Mouse (Mus musculus): ENCODE data around the gene Fbxo8. TPM values are rescaled to one million over a fixed set of nuclear protein-coding genes. Genes with fewer than 3 reads are reported as not detected.

Gene Fbxo8
- polyA plus RNA-seq, 1 experiment from 2014 or later: 43.3 TPM

- H3K27me3 ChIP-seq (replicated peaks): no peaks in the 10 kb centered on the region
- no peaks in the 10 kb centered on the region for H3K9me3 ChIP-seq (replicated peaks)
- ATAC-seq (ENCODE audit: low FRiP score): peak; percentile 98
- peak overlapping the region; percentile 63 for H3K4me3 ChIP-seq (replicated peaks)
- peaks cover 14% of the 10 kb centered on the region for H3K4me1 ChIP-seq
- H3K4me2 ChIP-seq: peak overlapping the region; percentile 71
- H3K9ac ChIP-seq (replicated peaks): peak overlapping the region; percentile 58
- peak overlapping the region; percentile 91 for H3K27ac ChIP-seq (replicated peaks)
- under 1% methylated on average over 28 of the region's 28 CpGs for WGBS
- H3K36me3 ChIP-seq: no peaks in the 10 kb centered on the region
Observed at GRCm38 (mm10) chr8:56551361-56551852, 517 bp downstream of the Fbxo8 start.

- peak overlapping the region; percentile 63 for H3K4me3 ChIP-seq (replicated peaks)
- H3K36me3 ChIP-seq: no peaks in the 10 kb centered on the region
- peak overlapping the region; percentile 91; the same call in 1 of the 2 replicates for H3K27ac ChIP-seq (replicated peaks)
- H3K4me1 ChIP-seq: peaks cover 14% of the 10 kb centered on the region
- WGBS: 32% methylated on average over 10 of the region's 10 CpGs
- no peaks in the 10 kb centered on the region for H3K27me3 ChIP-seq (replicated peaks)
- H3K4me2 ChIP-seq: peak overlapping the region; percentile 71
- peak overlapping the region; percentile 58 for H3K9ac ChIP-seq (replicated peaks)
- ATAC-seq (ENCODE audit: low FRiP score): no peak
- H3K9me3 ChIP-seq (replicated peaks): no peaks in the 10 kb centered on the region
Observed at GRCm38 (mm10) chr8:56552045-56552444, 1.2 kb downstream of the Fbxo8 start.

- 82% methylated on average over 5 of the region's 5 CpGs for WGBS
- Histone ChIP-seq H3K4me2 (0 out of 2 replicates have a peak overlapping the region, but pooled peaks have one; percentile 71), H3K36me3 (no peaks in the 10 kb centered on the region), H3K4me3 (replicated peaks) (no peak overlapping the region), H3K27me3 (replicated peaks) (no peaks in the 10 kb centered on the region), H3K9me3 (replicated peaks) (no peaks in the 10 kb centered on the region), H3K9ac (replicated peaks) (no peak overlapping the region), H3K27ac (replicated peaks) (no peak overlapping the region), H3K4me1 (peaks cover 14% of the 10 kb centered on the region)
- no peak for ATAC-seq (ENCODE audit: low FRiP score)
Observed at GRCm38 (mm10) chr8:56552551-56553103, 1.7 kb downstream of the Fbxo8 start.

- Histone ChIP-seq H3K27me3 (replicated peaks) (no peaks in the 10 kb centered on the region), H3K9me3 (replicated peaks) (no peaks in the 10 kb centered on the region), H3K36me3 (peaks cover 6% of the 10 kb centered on the region; the same call in 1 of the 2 replicates), H3K4me3 (replicated peaks) (no peak overlapping the region), H3K4me1 (no peaks in the 10 kb centered on the region), H3K9ac (replicated peaks) (no peak overlapping the region), H3K27ac (replicated peaks) (no peak overlapping the region), H3K4me2 (no peak overlapping the region)
- 83% methylated on average over 4 of the region's 4 CpGs for WGBS
- no peak for ATAC-seq (ENCODE audit: low FRiP score)
Observed at GRCm38 (mm10) chr8:56564399-56565047, 13.6 kb downstream of the Fbxo8 start.

GRCm38 (mm10) chr8:56566856-56567255, 16.0 kb downstream of the Fbxo8 start:
- H3K4me3 ChIP-seq (replicated peaks): no peak overlapping the region
- H3K27me3 ChIP-seq (replicated peaks): no peaks in the 10 kb centered on the region
- no peaks in the 10 kb centered on the region for H3K4me1 ChIP-seq
- H3K9ac ChIP-seq (replicated peaks): no peak overlapping the region
- H3K4me2 ChIP-seq: no peak overlapping the region
- H3K27ac ChIP-seq (replicated peaks): no peak overlapping the region
- H3K36me3 ChIP-seq: peaks cover 6% of the 10 kb centered on the region; the same call in 1 of the 2 replicates
- 96% methylated on average over 9 of the region's 9 CpGs for WGBS
- H3K9me3 ChIP-seq (replicated peaks): no peaks in the 10 kb centered on the region
- no peak for ATAC-seq (ENCODE audit: low FRiP score)

GRCm38 (mm10) chr8:56580918-56581317, 30.0 kb downstream of the Fbxo8 start:
- 96% methylated on average over 4 of the region's 4 CpGs for WGBS
- H3K9me3 ChIP-seq (replicated peaks): no peaks in the 10 kb centered on the region
- no peak for ATAC-seq (ENCODE audit: low FRiP score)
- H3K27me3 ChIP-seq (replicated peaks): no peaks in the 10 kb centered on the region
- H3K4me3 ChIP-seq (replicated peaks): no peak overlapping the region
- H3K9ac ChIP-seq (replicated peaks): no peak overlapping the region
- no peaks in the 10 kb centered on the region for H3K4me1 ChIP-seq
- no peak overlapping the region for H3K4me2 ChIP-seq
- H3K36me3 ChIP-seq: peaks cover under 1% of the 10 kb centered on the region; the same call in 1 of the 2 replicates
- no peak overlapping the region for H3K27ac ChIP-seq (replicated peaks)

GRCm38 (mm10) chr8:56582841-56583240, 32.0 kb downstream of the Fbxo8 start:
- ATAC-seq (ENCODE audit: low FRiP score): no peak
- Histone ChIP-seq H3K4me2 (no peak overlapping the region), H3K27me3 (replicated peaks) (no peaks in the 10 kb centered on the region), H3K9me3 (replicated peaks) (no peaks in the 10 kb centered on the region), H3K4me3 (replicated peaks) (no peak overlapping the region), H3K4me1 (no peaks in the 10 kb centered on the region), H3K9ac (replicated peaks) (no peak overlapping the region), H3K27ac (replicated peaks) (no peak overlapping the region), H3K36me3 (no peaks in the 10 kb centered on the region)

GRCm38 (mm10) chr8:56589004-56589403, 38.1 kb downstream of the Fbxo8 start:
- no peaks in the 10 kb centered on the region for H3K27me3 ChIP-seq (replicated peaks)
- ATAC-seq (ENCODE audit: low FRiP score): no peak
- H3K4me2 ChIP-seq: no peak overlapping the region
- no peaks in the 10 kb centered on the region for H3K9me3 ChIP-seq (replicated peaks)
- no peak overlapping the region for H3K27ac ChIP-seq (replicated peaks)
- WGBS: 84% methylated on average over 2 of the region's 2 CpGs
- peaks cover 6% of the 10 kb centered on the region; the same call in 1 of the 2 replicates for H3K36me3 ChIP-seq
- no peak overlapping the region for H3K9ac ChIP-seq (replicated peaks)
- H3K4me1 ChIP-seq: no peaks in the 10 kb centered on the region
- no peak overlapping the region for H3K4me3 ChIP-seq (replicated peaks)

- no peak overlapping the region for H3K4me2 ChIP-seq
- no peaks in the 10 kb centered on the region for H3K4me1 ChIP-seq
- no peaks in the 10 kb centered on the region for H3K27me3 ChIP-seq (replicated peaks)
- H3K27ac ChIP-seq (replicated peaks): no peak overlapping the region
- H3K9ac ChIP-seq (replicated peaks): no peak overlapping the region
- peaks cover 6% of the 10 kb centered on the region; the same call in 1 of the 2 replicates for H3K36me3 ChIP-seq
- ATAC-seq (ENCODE audit: low FRiP score): no peak
- H3K9me3 ChIP-seq (replicated peaks): no peaks in the 10 kb centered on the region
- WGBS: 96% methylated on average over 1 of the region's 1 CpGs
- no peak overlapping the region for H3K4me3 ChIP-seq (replicated peaks)
Observed at GRCm38 (mm10) chr8:56591084-56591483, 40.2 kb downstream of the Fbxo8 start.

- Histone ChIP-seq H3K27ac (replicated peaks) (no peak overlapping the region), H3K9me3 (replicated peaks) (no peaks in the 10 kb centered on the region), H3K27me3 (replicated peaks) (no peaks in the 10 kb centered on the region), H3K4me3 (replicated peaks) (no peak overlapping the region), H3K4me1 (no peaks in the 10 kb centered on the region), H3K36me3 (peaks cover 6% of the 10 kb centered on the region; the same call in 1 of the 2 replicates), H3K9ac (replicated peaks) (no peak overlapping the region), H3K4me2 (no peak overlapping the region)
- WGBS: 97% methylated on average over 5 of the region's 5 CpGs
- no peak for ATAC-seq (ENCODE audit: low FRiP score)
Observed at GRCm38 (mm10) chr8:56591502-56591901, 40.6 kb downstream of the Fbxo8 start.

- no peak overlapping the region for H3K4me2 ChIP-seq
- no peaks in the 10 kb centered on the region for H3K27me3 ChIP-seq (replicated peaks)
- H3K4me3 ChIP-seq (replicated peaks): no peak overlapping the region
- H3K9me3 ChIP-seq (replicated peaks): no peaks in the 10 kb centered on the region
- H3K36me3 ChIP-seq: no peaks in the 10 kb centered on the region
- 50% methylated on average over 3 of the region's 3 CpGs for WGBS
- H3K27ac ChIP-seq (replicated peaks): no peak overlapping the region
- ATAC-seq (ENCODE audit: low FRiP score): no peak
- no peak overlapping the region for H3K9ac ChIP-seq (replicated peaks)
- H3K4me1 ChIP-seq: no peaks in the 10 kb centered on the region
Observed at GRCm38 (mm10) chr8:56606481-56606880, 55.6 kb downstream of the Fbxo8 start.

GRCm38 (mm10) chr8:56611736-56612135, 60.8 kb downstream of the Fbxo8 start:
- no peak overlapping the region for H3K9ac ChIP-seq (replicated peaks)
- H3K4me2 ChIP-seq: no peak overlapping the region
- no peak for ATAC-seq (ENCODE audit: low FRiP score)
- no peaks in the 10 kb centered on the region for H3K9me3 ChIP-seq (replicated peaks)
- no peaks in the 10 kb centered on the region for H3K36me3 ChIP-seq
- H3K4me3 ChIP-seq (replicated peaks): no peak overlapping the region
- H3K4me1 ChIP-seq: 0 out of 2 replicates have a peak, but pooled peaks cover 2% of the 10 kb centered on the region
- no peak overlapping the region for H3K27ac ChIP-seq (replicated peaks)
- no peaks in the 10 kb centered on the region for H3K27me3 ChIP-seq (replicated peaks)
- WGBS: 86% methylated on average over 6 of the region's 6 CpGs
